Mouse (Mus musculus) liver, embryonic 14.5 days (tissue): ENCODE measurements around the gene Tmc7.

Experiments
- CTCF ChIP-seq: IDR thresholded peaks from 2 replicates; pipeline ENCODE4 v1.5.1; 2016; ENCODE audit warnings: antibody characterized with exemption, low read depth, control low read depth
- EP300 ChIP-seq: IDR thresholded peaks from 2 replicates; pipeline ENCODE4 v1.6.1; 2016; ENCODE audit warnings: antibody characterized with exemption, low read depth

GRCm38 (mm10) chr7:118572039-118572438, 12.5 kb downstream of the Tmc7 start:
- TF ChIP-seq EP300: no peak
- no peak for TF ChIP-seq CTCF
